Mouse (Mus musculus): ENCODE measurements around the gene Las1l.
"Not testable (repeated sequence)": the region's sequence is repeated elsewhere in the genome, so short reads cannot be mapped to it uniquely, and the experiment has no call there.

- TF ChIP-seq POLR2A (IDR thresholded peaks at IDR 0.05; ENCODE audit: borderline replicate concordance, insufficient read depth, low read length); CTCF (IDR thresholded peaks at IDR 0.05; ENCODE audit: borderline replicate concordance, insufficient read depth, low read depth, low read length): not testable (repeated sequence)
These were observed 699 bp upstream of the Las1l start for GRCm38 (mm10) chrX:95957461-95957860.
